8 mouse cellular contexts compared by ENCODE assay signal in genomic region chr8:60992561-60992909, GRCm38 (mm10). TPM values are rescaled to one million over a fixed set of nuclear protein-coding genes. Genes with fewer than 3 reads are reported as not detected.
DNase-seq lines count a peak whose midpoint lies in the region; ATAC-seq lines count a peak whose summit lies in the region.

No protein-coding gene starts in this region.

- under 1% methylated on average over 16 of the region's 16 CpGs for WGBS in embryonic facial prominence, embryonic 15.5 days
- WGBS in heart, embryonic 16.5 days: under 1% methylated on average over 16 of the region's 16 CpGs

- H3K4me3 ChIP-seq in embryonic facial prominence, embryonic 15.5 days (replicated peaks): peak overlapping the region; percentile 95
- peak overlapping the region; percentile 96 for H3K4me3 ChIP-seq in heart, embryonic 16.5 days (ENCODE audit: low read length)

- H3K9ac ChIP-seq in embryonic facial prominence, embryonic 15.5 days: peak overlapping the region; percentile 50; the same call in 1 of the 2 replicates
- H3K9ac ChIP-seq in heart, embryonic 16.5 days (ENCODE audit: low read length): peak overlapping the region; percentile 81

- peak; percentile 90 for ATAC-seq in embryonic facial prominence, embryonic 15.5 days (ENCODE audit: insufficient number of reproducible peaks, low FRiP score, low TSS enrichment, low read depth)
- ATAC-seq in heart, embryonic 16.5 days (replicated peaks; ENCODE audit: extremely low read depth, insufficient read depth, low FRiP score): peak; percentile 87
- ATAC-seq in megakaryocyte progenitor cell, adult 5-6 weeks (replicated peaks; ENCODE audit: poor library complexity): peak; percentile 70

- no peaks in the 10 kb centered on the region for H3K27me3 ChIP-seq in embryonic facial prominence, embryonic 15.5 days
- H3K27me3 ChIP-seq in heart, embryonic 16.5 days (ENCODE audit: control insufficient read depth, insufficient read depth, low read length): no peaks in the 10 kb centered on the region

- peak; percentile 33 to 71 for DNase-seq in frontal cortex, adult 2 months (ENCODE audit: extremely low spot score in 1 of 2, low spot score in 1 of 2)
- DNase-seq in frontal cortex, postnatal 25 days (ENCODE audit: low spot score in 2 of 2): no peak
- DNase-seq in Muller cell, postnatal 12 days (ENCODE audit: inconsistent ontology term): peak; percentile 91
- peak; percentile 71 to 76 for DNase-seq in layer of hippocampus, postnatal 14 days (ENCODE audit: low spot score in 2 of 2)
- peak; percentile 94 for DNase-seq in yolk sac, embryonic 10.5 days (ENCODE audit: low spot score)

- no peaks in the 10 kb centered on the region for H3K9me3 ChIP-seq in embryonic facial prominence, embryonic 15.5 days (replicated peaks)
- H3K9me3 ChIP-seq in heart, embryonic 16.5 days (replicated peaks; ENCODE audit: control insufficient read depth, low read length): no peaks in the 10 kb centered on the region

- H3K4me2 ChIP-seq in embryonic facial prominence, embryonic 15.5 days (replicated peaks): peak overlapping the region; percentile 68
- peak overlapping the region; percentile 62 for H3K4me2 ChIP-seq in heart, embryonic 16.5 days (ENCODE audit: low read depth, low read length)

- H3K27ac ChIP-seq in embryonic facial prominence, embryonic 15.5 days (replicated peaks): peak overlapping the region; percentile 90
- peak overlapping the region; percentile 97 for H3K27ac ChIP-seq in heart, embryonic 16.5 days (ENCODE audit: low read length)

- H3K4me1 ChIP-seq in embryonic facial prominence, embryonic 15.5 days: peaks cover 10% of the 10 kb centered on the region
- H3K4me1 ChIP-seq in heart, embryonic 16.5 days (ENCODE audit: control insufficient read depth, insufficient read depth, low read length): peaks cover 8% of the 10 kb centered on the region

- H3K36me3 ChIP-seq in embryonic facial prominence, embryonic 15.5 days: no peaks in the 10 kb centered on the region
- H3K36me3 ChIP-seq in heart, embryonic 16.5 days (ENCODE audit: control insufficient read depth, insufficient read depth): no peaks in the 10 kb centered on the region

RNA-seq across cellular contexts. Expression of gene Nek1, which starts 0.5 kb away (rescaled TPM):
- 29.0 and 32.8 TPM in 2 replicates for polyA plus RNA-seq in frontal cortex, adult 2 months (2012; rRNA removed)
- 19.8 and 20.2 TPM in 2 replicates for polyA plus RNA-seq in embryonic facial prominence, embryonic 15.5 days (2015; fragmentation: Nextera tagmentation; extraction: Ambion mirVana)
- polyA plus RNA-seq in heart, embryonic 16.5 days (2015; fragmentation: Nextera tagmentation; extraction: Ambion mirVana): 11.3 and 11.8 TPM in 2 replicates
- 10 to 100 TPM; 27.6 to 29.7 TPM for total RNA-seq in layer of hippocampus, postnatal 14 days (2021)
- total RNA-seq in megakaryocyte progenitor cell, adult 5-6 weeks (2015): 14.2 and 15.9 TPM in 2 replicates
- total RNA-seq in megakaryocyte progenitor cell, adult 5-6 weeks (2017): 21.2 and 25.6 TPM in 2 replicates

RNA-seq across cellular contexts. Expression of gene Clcn3, which starts 9.4 kb away (rescaled TPM):
- polyA plus RNA-seq in frontal cortex, adult 2 months (2012; rRNA removed): 71.1 and 78.5 TPM in 2 replicates
- 16.4 and 17.3 TPM in 2 replicates for polyA plus RNA-seq in embryonic facial prominence, embryonic 15.5 days (2015; fragmentation: Nextera tagmentation; extraction: Ambion mirVana)
- polyA plus RNA-seq in heart, embryonic 16.5 days (2015; fragmentation: Nextera tagmentation; extraction: Ambion mirVana): 21.2 TPM in 2 replicates
- total RNA-seq in layer of hippocampus, postnatal 14 days (2021): 100 to 1,000 TPM; 139 to 143 TPM
- total RNA-seq in megakaryocyte progenitor cell, adult 5-6 weeks (2015): 22.3 and 26.1 TPM in 2 replicates
- total RNA-seq in megakaryocyte progenitor cell, adult 5-6 weeks (2017): 22.8 and 29.3 TPM in 2 replicates

Comparison
In these comparisons a context has a peak if more than half of its experiments do, and no peak if none do; other contexts are left out.
1. DNase-seq: peak in frontal cortex, adult 2 months (2 of 2), Muller cell, postnatal 12 days (single experiment), layer of hippocampus, postnatal 14 days (2 of 2) and yolk sac, embryonic 10.5 days (single experiment); none in frontal cortex, postnatal 25 days (0 of 2).
2. Peak in every context shown above with its lines, with median percentiles within 50 percentile points of each other: ATAC-seq.